Mouse (Mus musculus) limb, embryonic 14.5 days (tissue): Measurements from ENCODE around the gene Syncrip. TPM values are rescaled to one million over a fixed set of nuclear protein-coding genes. Genes with fewer than 3 reads are reported as not detected.

Source experiments
- ATAC-seq: fragments of 200-750 bp; cut with Nextera tagmentation; 2 replicates; pipeline ENCODE4 v1.8.0; 2017; ENCODE audit warnings: low read depth, moderate number of reproducible peaks, moderate TSS enrichment; ENCODE audit not compliant: low FRiP score
- DNase-seq: peaks from one replicate; pipeline ENCODE4 v3.0.0-alpha.2; 2015; ENCODE audit warnings: low spot score
- H3K27ac ChIP-seq: fragments of 300-500 bp; sonication (generic); replicated peaks from 2 replicates; pipeline ENCODE4 v1.5.1; 2014; ENCODE audit warnings: low read depth, mild to moderate bottlenecking, low read length, moderate library complexity, mixed read lengths
- H3K27me3 ChIP-seq: fragments of 300-500 bp; sonication (generic); 2 replicates; pipeline ENCODE4 v1.6.1; 2014; ENCODE audit warnings: low read length, mixed read lengths; ENCODE audit not compliant: control insufficient read depth, insufficient read depth
- H3K36me3 ChIP-seq: fragments of 300-500 bp; sonication (generic); 2 replicates; pipeline ENCODE4 v1.6.1; 2014; ENCODE audit warnings: mild to moderate bottlenecking, low read length, moderate library complexity, mixed read lengths; ENCODE audit not compliant: control insufficient read depth, insufficient read depth
- H3K4me1 ChIP-seq: fragments of 300-500 bp; sonication (generic); 2 replicates; pipeline ENCODE4 v1.6.1; 2014; ENCODE audit warnings: antibody characterized with exemption, low read length, mixed read lengths; ENCODE audit not compliant: control insufficient read depth, insufficient read depth
- H3K4me2 ChIP-seq: fragments of 300-500 bp; sonication (generic); replicated peaks from 2 replicates; pipeline ENCODE4 v1.6.1; 2014; ENCODE audit warnings: low read depth, mild to moderate bottlenecking, low read length, moderate library complexity; ENCODE audit not compliant: severe bottlenecking
- H3K4me3 ChIP-seq: fragments of 300-500 bp; sonication (generic); replicated peaks from 2 replicates; pipeline ENCODE4 v1.5.1; 2014; ENCODE audit warnings: low read length
- H3K9ac ChIP-seq: fragments of 300-500 bp; sonication (generic); 2 replicates; pipeline ENCODE4 v1.6.1; 2014; ENCODE audit warnings: mild to moderate bottlenecking, low read depth, low read length, moderate library complexity; ENCODE audit not compliant: severe bottlenecking
- H3K9me3 ChIP-seq: fragments of 300-500 bp; sonication (generic); 2 replicates; pipeline ENCODE4 v1.6.1; 2016; ENCODE audit warnings: low read length; ENCODE audit not compliant: control insufficient read depth
- POLR2A ChIP-seq: fragments of 200-500 bp; IDR thresholded peaks from 2 replicates; pipeline ENCODE4 v1.8.0; 2012; ENCODE audit warnings: inconsistent platforms, mild to moderate bottlenecking, moderate library complexity, borderline replicate concordance; ENCODE audit not compliant: insufficient read depth, insufficient read length; ENCODE audit errors: extremely low read depth
- WGBS: fragments of 180-500 bp; shearing (Covaris S2); extraction: QIAGEN DNeasy Blood & Tissue Kit; methylation state at CpG from one replicate; pipeline ENCODE4 v1.1.7; 2014; 5-methylcytosine and 5-hydroxymethylcytosine counted together
- polyA plus RNA-seq, 2 experiments: library from polyadenylated mRNA; depleted of rRNA in 1 of 2; stranded (reverse) in 1 of 2; unstranded in 1 of 2; fragments of >200 nt; fragmentation: Nextera tagmentation in 1 of 2; extraction: Ambion mirVana in 1 of 2; gene quantifications; 2 replicates each; pipeline versions ENCODE4 v1.2.1 to v1.2.3; 2012 to 2014

Syncrip gene
- polyA plus RNA-seq, 2 experiments: 86.2 to 119 TPM

GRCm38 (mm10) chr9:88437342-88438236 lies 44.8 kb downstream of the Syncrip start:
- H3K27ac ChIP-seq: no peak overlapping the region
- ATAC-seq: no peak
- TF ChIP-seq POLR2A: no peak
- H3K36me3 ChIP-seq: peaks cover 3% of the 10 kb centered on the region; the same call in 1 of the 2 replicates
- 51% methylated on average over 10 of the region's 10 CpGs for WGBS
- no peaks in the 10 kb centered on the region for H3K27me3 ChIP-seq
- no peaks in the 10 kb centered on the region for H3K9me3 ChIP-seq
- H3K4me2 ChIP-seq: peak overlapping the region; percentile 79
- peaks cover 6% of the 10 kb centered on the region for H3K4me1 ChIP-seq
- peak overlapping the region; percentile 79; the same call in 1 of the 2 replicates for H3K9ac ChIP-seq
- H3K4me3 ChIP-seq: peak overlapping the region; percentile 76
- DNase-seq: no peak

GRCm38 (mm10) chr9:88424356-88424755 lies 58.0 kb downstream of the Syncrip start:
- DNase-seq (no peak), ATAC-seq (no peak)
- no peak overlapping the region for H3K4me3 ChIP-seq
- no peak for TF ChIP-seq POLR2A
- no peak overlapping the region for H3K4me2 ChIP-seq
- H3K36me3 ChIP-seq: peaks cover 15% of the 10 kb centered on the region
- H3K9ac ChIP-seq: no peak overlapping the region
- H3K4me1 ChIP-seq: no peaks in the 10 kb centered on the region
- no peak overlapping the region for H3K27ac ChIP-seq
- no peaks in the 10 kb centered on the region for H3K9me3 ChIP-seq
- 77% methylated on average over 2 of the region's 2 CpGs for WGBS
- H3K27me3 ChIP-seq: no peaks in the 10 kb centered on the region

DNA sequence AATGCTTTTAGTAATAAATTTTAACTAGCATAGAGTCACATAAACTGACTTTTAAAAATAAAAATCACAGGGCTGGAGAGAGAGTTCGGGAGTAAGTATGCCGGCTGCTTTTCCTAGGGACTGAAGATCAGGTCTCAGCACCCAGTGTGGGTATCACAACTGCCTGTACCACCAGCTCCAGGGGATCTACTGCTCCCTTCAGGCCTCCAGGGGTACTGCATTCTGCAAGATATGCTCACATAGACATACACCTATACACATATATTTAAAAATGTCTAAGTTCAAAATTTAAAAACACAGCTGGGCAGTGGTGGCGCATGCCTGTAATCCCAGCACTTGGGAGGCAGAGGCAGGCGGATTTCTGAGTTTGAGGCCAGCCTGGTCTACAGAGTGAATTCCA lies 59.9 kb downstream of the Syncrip start:
- Histone ChIP-seq H3K4me1 (no peaks in the 10 kb centered on the region), H3K4me2 (no peak overlapping the region), H3K9ac (no peak overlapping the region), H3K36me3 (peaks cover 18% of the 10 kb centered on the region), H3K9me3 (no peaks in the 10 kb centered on the region), H3K27me3 (no peaks in the 10 kb centered on the region), H3K4me3 (no peak overlapping the region), H3K27ac (no peak overlapping the region)
- WGBS: 91% methylated on average over 4 of the region's 4 CpGs
- DNase-seq: no peak
- TF ChIP-seq POLR2A: no peak
- ATAC-seq: no peak

GRCm38 (mm10) chr9:88416752-88417151 lies 65.6 kb downstream of the Syncrip start:
- Histone ChIP-seq H3K4me2 (no peak overlapping the region), H3K27me3 (no peaks in the 10 kb centered on the region), H3K27ac (no peak overlapping the region), H3K9me3 (no peaks in the 10 kb centered on the region), H3K4me1 (no peaks in the 10 kb centered on the region), H3K9ac (no peak overlapping the region), H3K4me3 (no peak overlapping the region), H3K36me3 (peaks cover 22% of the 10 kb centered on the region)
- no peak for TF ChIP-seq POLR2A
- ATAC-seq (no peak), DNase-seq (no peak)
- WGBS: 62% methylated on average over 1 of the region's 1 CpGs

DNA sequence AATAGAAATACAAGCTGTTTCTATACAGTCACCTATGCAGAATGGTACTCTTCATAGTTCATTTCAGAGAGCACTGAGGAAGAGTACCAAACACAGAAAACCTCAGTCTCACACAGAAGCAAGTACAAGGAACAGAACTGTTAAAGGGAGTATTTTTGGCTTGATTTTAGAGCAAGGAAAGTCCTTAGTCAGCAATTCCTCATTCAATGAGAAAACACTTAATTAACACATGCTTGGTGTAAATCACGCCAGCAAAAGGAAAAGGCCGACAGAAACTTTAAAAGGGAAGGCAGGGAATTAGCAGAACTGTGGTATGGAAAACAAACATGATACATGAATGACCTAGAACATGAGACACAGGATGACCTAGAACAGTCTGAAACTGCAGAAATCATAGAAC lies 72.4 kb downstream of the Syncrip start:
- Histone ChIP-seq H3K27me3 (no peaks in the 10 kb centered on the region), H3K9me3 (no peaks in the 10 kb centered on the region), H3K27ac (no peak overlapping the region), H3K9ac (no peak overlapping the region), H3K4me1 (no peaks in the 10 kb centered on the region), H3K4me2 (no peak overlapping the region), H3K36me3 (peaks cover 12% of the 10 kb centered on the region), H3K4me3 (no peak overlapping the region)
- 77% methylated on average over 2 of the region's 2 CpGs for WGBS
- no peak for TF ChIP-seq POLR2A
- ATAC-seq (no peak), DNase-seq (no peak)
